Mouse (Mus musculus) gastrocnemius, adult 18-20 months (tissue): ENCODE results near the gene Kcnq5. TPM values are rescaled to one million over a fixed set of nuclear protein-coding genes. Genes with fewer than 3 reads are reported as not detected.
"Not testable (repeated sequence)": the region's sequence is repeated elsewhere in the genome, so short reads cannot be mapped to it uniquely, and the experiment has no call there.

Experiments
- DNase-seq: peaks from one replicate; pipeline ENCODE4 v3.0.0; 2021; ENCODE audit warnings: low spot score
- total RNA-seq, 2 experiments: library from RNA; stranded (reverse); gene quantifications; 2 replicates each; pipeline ENCODE4 v1.2.3; 2021

Kcnq5 gene
- total RNA-seq, 2 experiments from 2014 or later, result 14.4 to 22.8 TPM

DNA sequence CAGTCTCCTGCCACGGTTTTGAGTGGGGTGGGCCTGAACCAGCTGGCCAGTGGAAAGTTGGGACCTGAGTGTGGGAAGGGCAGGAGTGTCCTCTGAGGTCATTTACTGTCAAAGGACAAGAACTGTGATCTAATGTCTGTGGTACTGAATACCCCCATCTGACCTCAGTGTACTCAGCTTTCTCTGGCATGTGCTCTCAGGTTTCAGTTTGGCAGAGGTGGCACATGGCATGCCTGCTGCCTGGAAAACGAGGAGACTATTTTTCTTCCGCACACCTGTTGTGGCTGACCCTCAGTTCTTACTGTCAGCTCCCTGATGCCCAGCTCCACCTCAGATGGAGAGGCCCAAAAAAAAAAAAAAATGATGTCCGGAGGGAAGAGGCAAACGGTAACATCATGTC lies 475.5 kb downstream of the Kcnq5 start:
- DNase-seq, result peak; percentile 63

DNA sequence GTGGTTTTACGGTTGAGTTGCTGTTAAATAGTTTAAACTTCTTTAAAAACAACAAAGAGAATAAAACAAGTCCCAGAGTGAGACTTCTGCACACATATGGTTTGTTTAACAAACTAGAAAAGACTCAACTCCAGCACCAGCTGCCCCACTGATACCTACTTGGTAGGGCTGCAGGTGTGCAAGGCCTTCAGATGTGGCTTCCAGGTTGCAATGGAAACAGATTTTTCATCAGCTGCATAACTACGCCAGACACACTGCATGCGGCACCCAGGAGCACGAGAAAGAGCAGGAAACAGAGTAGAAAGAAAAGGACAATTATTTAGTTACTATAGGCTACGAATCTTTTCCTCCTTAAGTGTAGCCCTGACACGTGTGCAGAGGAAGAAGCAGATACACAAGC lies 492.4 kb downstream of the Kcnq5 start:
- DNase-seq, result no peak

DNA sequence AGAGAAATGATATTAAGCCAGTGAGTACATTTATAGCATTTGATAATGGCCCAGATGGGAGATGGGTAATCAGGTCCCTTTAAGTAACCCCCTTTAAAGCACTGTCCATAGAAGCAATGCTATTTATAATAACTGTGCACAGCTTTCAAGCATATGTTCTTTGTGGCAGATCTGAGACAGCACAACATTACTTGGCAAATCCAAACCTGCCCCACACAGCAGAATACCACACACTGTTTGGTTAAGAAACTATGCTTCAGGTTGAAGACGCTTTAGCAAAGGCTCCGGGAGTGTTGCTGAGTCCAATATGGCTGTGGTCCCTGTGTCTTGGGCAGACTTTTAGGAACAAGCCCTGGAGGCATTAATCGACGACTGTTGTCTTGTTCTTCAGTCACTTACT lies 495.3 kb downstream of the Kcnq5 start:
- DNase-seq, result no peak

DNA sequence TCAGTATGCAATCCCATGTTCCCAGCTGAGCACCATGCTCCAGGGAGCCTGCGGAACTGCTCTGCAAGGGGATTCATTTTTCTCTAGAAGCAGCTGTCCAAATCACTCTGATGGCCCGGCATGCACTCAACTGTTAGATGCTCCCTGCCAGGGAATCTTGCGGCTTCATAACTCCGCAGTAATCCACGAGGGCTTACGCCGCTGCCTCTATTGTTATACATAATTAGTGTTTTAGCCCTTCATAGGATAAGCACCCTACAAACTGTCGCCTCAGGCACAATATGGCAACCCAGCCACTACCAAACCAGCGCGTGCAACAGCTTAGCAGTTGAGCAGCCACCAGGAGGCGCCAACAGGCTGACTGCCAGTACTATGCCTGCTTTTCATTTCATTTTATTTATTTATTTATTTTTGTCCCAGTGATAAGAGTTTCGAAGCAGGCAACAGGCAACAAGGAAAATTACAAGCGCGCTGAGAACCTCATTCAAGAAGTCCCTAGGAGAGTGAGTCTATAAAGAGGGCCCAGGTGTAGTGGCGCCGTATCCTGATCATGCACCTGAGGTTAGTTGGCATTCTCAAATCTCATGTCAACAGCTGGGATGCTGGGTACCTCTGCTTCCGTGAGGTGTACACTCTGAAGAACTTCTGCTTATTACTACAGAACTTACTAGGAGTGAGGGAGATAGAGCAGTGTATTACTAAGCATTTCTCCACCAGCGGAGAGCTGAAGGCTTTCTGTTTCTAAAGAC lies 500.6 kb downstream of the Kcnq5 start:
- DNase-seq, result peak; percentile 24

DNA sequence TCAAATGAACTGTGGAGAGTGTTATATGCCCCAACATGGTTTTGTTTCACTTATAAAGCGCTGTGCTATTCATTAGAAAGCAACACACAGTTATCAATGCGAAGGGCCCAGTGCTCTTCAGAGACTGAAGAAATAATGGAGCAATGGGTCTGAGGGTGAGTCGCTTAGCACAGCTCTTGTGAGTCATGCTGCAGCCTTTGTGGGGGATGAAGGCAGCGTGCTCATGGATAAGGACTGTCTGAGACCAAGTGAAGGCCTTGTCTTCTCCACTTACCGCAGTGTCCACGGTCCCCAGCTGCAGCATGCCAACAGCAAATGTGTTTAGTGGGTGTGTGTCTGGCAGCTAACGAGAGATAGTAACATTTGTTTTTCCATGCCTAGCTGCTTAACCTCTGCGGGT lies 503.2 kb downstream of the Kcnq5 start:
- no peak for DNase-seq

DNA sequence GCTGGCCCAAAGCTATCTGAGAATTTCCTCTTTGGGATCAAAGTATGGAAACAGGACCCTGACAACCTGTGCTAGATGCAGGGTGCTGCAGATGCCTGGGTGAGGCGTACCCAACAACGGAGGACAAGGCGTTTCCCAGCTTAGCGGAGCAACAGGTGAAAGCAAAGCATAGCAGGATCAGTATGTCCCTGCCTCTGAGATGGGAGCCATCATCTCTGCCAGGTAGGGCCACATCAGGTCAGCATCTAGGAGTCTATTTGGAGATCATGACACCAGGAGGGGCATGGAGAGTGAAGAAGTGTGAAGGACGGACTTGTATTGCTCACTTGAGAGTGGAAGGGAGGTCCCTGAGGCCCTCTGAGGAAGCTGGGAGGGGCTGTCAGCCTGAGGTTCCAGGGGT lies 505.8 kb downstream of the Kcnq5 start:
- peak; percentile 52 for DNase-seq

DNA sequence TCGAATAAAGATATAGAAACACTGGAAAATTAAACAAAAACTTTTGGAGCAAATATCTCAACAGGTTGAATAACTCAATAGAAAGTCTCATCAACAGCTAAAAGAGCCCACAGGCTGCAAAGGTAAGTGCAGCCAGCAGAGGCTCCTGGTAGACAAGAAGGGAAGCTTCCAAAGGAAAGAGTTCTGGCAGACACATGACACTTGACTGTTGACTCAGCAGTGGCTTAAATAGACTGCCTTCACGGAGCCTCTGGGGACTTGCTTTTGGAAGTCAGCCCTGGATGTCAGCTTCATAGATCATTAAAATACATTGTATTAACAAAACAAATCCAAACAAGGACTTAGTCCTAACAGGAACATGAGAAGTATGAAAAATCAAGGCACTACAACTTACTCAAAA lies 513.5 kb downstream of the Kcnq5 start:
- peak; percentile 83 for DNase-seq

DNA sequence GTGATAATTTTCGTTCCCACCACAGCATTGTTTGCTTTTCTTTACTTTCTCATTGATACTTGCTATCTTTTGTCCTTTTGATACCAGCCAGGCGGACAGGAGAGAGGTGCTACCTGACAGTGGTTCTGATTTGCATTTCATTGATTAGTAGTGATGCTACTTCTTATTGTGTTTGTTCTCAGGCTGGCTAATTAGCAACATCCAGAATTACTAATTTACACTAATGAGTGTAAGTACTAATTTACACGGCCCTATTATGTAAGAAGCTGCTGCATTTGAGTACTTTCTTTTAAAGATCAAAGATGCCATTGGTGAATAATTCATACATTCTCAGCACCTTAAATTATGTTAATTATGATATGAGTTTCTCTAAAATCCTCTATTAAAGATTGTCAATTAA lies 525.0 kb downstream of the Kcnq5 start:
- no peak for DNase-seq

DNA sequence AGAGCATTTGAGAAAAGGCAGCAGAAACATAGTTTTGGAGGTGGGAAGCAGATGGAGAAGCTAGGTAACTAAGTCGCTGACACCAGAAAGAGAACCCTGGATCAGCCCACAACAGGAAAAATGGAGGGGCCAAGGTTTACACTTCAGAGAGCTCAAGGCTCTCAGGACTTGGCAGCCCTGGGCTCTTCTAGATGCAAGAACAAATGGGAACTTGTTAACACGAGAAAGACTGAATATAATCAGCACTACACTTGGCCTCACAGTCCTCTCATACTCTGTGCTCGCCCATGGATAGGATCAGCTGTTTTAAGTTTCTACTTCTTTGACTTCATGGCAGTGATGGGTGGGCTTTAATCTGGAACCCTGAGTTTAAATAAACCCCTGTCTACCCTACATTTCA lies 526.9 kb downstream of the Kcnq5 start:
- no peak for DNase-seq

DNA sequence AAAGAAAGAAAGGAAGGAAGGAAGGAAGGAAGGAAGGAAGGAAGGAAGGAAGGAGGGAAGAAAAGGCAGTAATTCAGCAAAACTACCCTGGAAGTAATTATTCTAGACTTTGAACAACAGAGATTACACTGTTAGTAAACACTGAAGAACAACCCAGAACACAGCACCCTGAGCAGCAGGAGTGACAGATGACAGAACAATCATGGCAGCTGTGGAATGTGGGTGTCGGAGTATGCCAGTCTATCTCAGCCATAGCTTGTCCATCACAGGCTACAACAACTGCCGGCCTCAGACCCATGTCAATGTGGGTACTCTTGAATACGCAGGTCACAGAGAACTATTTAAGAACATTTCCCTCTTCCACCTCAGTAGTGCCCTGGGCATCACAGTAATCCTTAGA lies 530.1 kb downstream of the Kcnq5 start:
- DNase-seq, result no peak

DNA sequence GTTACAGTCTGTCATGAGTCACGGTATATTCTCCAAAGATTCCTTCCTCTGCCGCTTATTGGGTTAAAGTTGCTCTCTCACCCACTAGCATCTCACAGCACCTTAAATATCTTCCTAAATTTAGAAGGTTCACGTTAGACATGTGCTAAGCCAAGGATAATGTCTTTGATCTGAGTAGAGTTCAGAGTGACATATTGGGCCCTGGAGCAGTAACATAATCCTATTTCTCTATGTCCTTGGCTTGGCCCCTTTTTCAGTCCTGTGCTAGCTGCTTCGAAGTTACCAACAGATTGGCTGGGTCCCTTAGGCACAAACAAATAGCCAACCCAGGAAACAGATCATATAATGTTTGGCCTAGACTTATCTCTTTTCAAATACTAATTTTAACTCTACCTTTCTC lies 533.7 kb downstream of the Kcnq5 start:
- DNase-seq, result peak; percentile 50

DNA sequence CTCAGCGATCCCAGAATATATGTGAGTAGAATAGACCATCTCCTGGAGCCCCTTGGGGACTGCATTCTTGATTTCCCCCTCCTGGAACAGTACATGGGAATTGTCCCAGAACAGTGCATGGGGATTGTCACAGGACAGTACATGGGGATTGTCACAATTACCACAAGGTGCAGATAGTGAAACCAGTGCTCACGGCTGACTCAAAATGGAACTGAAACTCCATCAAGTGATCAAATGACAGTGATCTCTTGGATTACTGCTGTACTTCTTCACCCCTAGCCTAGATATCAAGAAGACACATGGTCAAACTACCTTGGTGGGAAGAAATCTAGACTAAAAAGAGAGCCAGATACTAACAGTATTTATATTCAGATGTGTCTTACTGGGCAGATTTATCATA lies 536.1 kb downstream of the Kcnq5 start:
- no peak for DNase-seq

DNA sequence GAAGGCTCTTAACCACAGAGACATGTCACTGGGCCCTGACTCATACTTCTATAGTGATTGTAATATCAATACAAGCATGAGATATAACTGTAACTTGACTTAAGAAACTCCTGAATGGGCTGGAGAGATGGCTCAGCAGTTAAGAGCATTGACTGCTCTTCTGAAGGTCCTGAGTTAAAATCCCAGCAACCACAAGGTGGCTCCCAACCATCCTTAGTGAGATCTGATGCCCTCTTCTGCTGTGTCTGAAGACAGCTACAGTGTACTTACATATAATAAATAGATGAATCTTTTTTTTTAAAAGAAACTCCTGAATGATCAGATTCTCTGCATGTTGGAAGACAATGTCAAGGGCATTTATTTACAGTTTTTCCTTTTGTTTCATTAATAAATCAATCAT lies 542.4 kb downstream of the Kcnq5 start:
- DNase-seq, result peak; percentile 20

DNA sequence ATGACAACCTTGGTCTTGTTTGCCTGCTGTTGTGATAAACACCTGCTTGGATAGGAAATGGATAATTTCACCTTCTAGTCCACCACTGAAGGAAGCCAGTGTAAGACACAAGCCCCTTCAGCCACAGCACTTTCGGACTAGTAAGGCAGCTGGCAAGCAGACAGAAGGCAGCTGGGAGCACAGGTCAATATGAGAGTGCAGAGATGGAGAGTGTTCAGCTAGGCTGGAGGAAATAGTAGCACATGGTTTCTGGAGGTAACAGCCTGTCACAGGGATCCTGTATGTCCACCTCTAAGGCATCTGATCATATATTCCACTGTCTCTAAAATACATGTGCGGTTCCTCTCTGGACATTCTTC lies 549.6 kb downstream of the Kcnq5 start:
- no peak for DNase-seq

DNA sequence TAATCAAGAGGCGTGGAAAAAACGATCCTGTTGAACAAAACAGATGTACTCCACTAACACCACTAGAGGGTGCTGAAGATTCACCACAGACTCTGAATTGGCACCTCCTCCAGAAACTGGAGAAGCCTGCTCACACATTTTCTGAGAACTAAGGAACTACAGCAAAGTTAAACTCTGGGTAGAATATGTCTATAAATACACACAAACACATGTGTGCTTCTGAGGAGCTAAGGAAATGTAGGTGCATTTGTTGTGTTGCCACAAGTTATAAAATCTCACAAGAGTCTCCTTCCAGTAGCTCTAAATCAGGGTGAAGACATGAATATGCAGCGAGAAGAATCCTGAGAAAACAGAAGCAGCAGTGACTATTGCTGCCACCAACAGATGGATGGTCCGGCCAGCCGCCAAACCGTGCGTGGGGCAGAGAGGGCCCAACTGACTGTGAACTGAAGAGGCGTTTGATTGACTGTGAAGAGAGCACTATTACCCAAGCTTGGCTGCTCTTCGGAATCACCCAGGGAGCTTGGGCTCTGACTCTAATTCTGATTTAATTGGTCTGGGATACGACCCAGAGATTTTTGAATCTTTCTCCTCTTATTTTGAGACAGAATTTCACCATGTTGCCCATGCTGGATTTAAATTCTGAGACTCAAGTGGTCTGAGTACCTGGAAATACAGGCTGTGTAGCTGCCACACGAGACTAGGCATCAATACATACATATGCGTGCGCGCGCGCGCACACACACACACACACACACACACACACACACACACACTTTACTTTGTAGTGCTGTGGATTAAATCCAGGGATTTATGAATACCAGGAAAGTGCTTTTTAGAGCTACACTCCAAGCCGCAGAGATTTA lies 550.2 kb downstream of the Kcnq5 start:
- peak; percentile 62 for DNase-seq

DNA sequence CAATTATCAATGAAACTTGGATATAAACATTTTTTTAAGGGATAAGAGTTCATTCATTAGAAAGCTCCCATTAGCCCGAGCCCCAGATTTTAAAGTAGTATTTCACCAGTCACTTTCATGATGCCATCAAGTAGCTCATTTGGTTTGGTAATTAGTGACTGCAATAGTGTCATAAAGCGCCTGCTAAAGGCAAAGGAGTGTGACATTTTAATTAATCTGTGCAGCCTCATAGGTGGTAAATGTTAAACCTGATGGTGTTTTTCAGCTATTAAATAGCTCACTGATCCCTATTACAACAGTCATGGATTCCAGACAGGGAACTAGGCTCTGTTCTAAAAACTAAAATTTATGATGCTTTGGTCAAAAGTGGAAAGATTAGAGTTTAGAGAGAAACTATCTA lies 554.5 kb downstream of the Kcnq5 start:
- no peak for DNase-seq

DNA sequence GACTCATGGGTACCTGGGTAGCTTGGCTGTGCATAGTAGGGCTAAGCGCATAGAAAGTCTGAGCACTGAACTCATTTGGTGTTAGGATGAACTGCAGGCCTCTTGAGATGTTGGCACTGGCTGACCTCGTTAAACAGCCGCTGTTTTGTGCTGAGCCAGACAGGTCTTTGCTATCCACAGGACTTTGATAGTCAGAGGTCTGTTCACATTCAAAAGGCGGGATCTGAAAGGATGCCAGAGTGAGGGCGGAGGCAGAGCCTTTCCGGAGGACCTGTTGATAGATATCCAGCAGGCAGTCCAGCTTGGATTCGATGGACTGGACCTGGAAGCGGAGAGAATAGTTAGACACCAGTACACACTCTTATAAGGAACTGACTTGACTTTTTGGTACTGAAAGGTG lies 558.9 kb downstream of the Kcnq5 start:
- no peak for DNase-seq

DNA sequence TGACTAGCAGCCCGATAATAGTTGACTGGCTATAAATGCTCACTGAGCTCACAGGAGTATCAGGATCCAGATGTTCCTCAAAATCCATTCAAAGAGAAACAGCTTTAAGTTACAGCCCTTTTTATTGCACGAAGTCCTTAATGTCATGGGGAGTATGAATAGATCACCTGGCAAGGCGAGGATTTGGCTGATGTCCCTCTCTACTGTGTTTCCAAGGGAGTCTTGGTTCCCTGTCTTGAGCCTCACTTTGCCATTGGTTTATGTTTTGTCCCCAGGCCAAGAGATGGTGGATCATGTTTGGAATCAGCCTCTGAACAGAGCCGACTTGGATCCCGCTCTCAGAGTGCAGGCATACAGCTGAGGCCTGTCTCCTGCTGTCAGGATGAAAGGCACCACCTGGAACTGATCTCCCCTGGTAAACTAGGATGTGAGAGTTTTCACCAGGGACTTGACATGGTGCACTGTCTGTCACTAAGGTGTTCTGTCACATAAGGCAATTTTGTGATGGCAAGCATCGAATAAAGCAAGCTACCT lies 570.5 kb downstream of the Kcnq5 start:
- no peak for DNase-seq

DNA sequence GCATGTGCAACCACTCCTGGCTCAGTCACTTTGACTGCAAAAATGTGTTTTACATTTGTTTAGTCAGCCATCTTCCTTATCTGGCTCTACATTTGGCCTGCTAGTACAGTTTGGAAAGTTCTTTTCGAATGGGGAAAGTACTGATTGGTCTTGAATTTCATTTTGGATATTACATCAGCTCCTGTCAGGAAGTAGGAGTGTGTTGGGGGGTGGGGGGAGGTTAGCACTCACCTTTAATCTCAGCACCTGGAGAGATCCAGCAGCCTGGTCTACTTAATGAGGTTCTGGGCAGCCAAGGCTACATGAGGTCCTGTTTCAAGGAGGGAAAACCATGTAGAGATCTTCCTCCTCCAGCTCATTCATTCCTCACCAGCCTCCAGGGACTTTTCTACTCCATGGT lies 578.5 kb downstream of the Kcnq5 start, which contains the start of gene Khdc1b:
Gene Khdc1b (plus strand): TSS at position 301 of the 400 bp plus-strand sequence.
- DNase-seq, result no peak

DNA sequence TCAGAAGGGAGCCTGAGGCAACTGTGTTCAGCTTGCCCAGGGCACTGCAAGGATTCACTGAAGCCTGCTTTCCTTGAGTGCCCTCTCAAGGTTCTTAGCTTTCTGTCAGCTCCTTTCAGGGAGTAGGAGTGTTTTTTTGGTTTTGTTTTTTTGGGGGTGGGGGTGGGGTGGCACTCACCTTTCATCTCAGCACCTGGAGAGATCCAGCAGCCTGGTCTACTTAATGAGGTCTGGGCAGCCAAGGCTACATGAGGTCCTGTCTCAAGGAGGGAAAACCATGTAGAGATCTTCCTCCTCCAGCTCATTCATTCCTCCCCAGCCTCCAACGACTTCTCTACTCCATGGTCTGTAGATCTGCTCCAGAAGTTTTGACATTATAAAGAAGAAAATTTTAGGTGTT lies 593.7 kb downstream of the Kcnq5 start, which contains the start of gene Khdc1c:
Gene Khdc1c (plus strand): TSS at position 301 of the 400 bp plus-strand sequence.
- not testable (repeated sequence) for DNase-seq

DNA sequence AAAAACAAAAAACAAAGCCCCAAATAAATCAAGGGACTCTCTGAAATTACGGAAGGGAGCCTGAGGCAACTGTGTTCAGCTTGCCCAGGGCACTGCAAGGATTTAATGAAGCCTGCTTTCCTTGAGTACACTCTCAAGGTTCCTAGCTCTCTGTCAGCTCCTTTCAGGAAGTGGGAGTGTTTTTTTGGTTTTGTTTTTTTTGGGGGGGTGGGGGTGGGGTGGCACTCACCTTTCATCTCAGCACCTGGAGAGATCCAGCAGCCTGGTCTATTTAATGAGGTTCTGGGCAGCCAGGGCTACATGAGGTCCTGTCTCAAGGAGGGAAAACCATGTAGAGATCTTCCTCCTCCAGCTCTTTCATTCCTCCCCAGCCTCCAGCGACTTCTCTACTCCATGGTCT lies 612.4 kb downstream of the Kcnq5 start, which contains the start of gene Khdc1a:
Gene Khdc1a (plus strand): TSS at position 301 of the 400 bp plus-strand sequence.
- no peak for DNase-seq
